Mouse (Mus musculus): ENCODE results near the gene Aip. TPM values are rescaled to one million over a fixed set of nuclear protein-coding genes. Genes with fewer than 3 reads are reported as not detected.
A peak's percentile ranks its signal among the peaks of the same experiment; 100 is the strongest.

Aip gene
- polyA plus RNA-seq, 1 experiment, result 154 TPM

GRCm38 (mm10) chr19:4113186-4113805 is 12.4 kb downstream of the Aip start:
- peak; percentile 65 for DNase-seq (ENCODE audit: low spot score)

DNA sequence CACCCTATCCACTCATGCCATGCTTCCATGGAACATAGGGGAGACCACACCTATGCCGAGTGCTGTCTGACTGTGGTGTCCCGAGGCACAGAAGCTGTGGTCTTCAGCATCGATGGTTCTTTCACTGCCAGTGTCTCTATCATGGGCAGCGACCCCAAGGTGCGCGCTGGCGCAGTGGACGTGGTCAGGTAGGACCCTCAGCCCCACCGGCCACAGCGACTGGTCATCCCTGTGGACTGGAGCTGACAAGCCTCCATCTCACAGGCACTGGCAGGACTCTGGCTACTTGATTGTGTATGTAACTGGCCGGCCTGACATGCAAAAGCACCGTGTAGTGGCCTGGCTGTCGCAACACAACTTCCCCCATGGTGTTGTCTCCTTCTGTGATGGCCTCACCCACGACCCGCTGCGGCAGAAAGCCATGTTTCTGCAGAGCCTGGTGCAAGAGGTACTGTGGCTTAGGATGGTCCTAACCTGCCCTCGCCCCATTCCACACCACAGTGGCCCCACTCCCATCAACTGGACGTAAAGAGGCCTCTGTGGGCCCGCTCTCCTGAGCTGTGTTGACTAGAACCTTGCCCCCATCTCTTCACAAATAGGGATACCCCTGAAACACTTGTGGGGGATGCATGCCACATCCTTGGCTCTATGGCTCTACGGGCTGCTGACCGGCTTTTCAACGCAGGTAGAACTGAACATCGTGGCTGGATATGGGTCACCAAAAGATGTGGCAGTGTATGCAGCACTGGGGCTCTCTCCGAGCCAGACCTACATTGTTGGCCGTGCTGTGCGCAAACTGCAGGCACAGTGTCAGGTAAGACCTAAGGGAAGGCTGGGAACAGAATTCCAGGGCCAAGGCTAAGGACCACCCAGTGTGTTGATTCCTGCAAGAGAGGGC is 13.3 kb downstream of the Aip start:
- DNase-seq (ENCODE audit: low spot score), result no peak

GRCm38 (mm10) chr19:4108535-4108934 is 17.1 kb downstream of the Aip start:
- DNase-seq (ENCODE audit: low spot score), result no peak

DNA sequence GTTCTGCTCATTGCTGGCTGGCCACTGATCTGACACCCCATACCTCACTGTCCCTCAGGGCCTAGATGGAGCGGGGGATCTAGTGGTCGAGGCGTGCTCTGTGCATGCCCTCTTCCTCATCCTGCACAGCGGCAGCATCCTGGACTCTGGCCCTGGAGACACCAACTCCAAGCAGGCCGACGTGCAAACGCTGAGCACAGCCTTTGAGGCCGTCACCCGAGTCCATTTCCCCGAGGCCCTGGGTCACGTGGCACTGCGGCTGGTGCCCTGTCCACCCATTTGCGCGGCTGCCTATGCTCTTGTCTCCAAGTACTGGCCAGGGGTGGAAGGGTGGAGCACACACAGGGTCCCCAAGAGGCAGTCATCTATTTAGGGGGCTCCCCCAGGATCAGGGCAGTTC is 19.0 kb downstream of the Aip start:
- no peak for DNase-seq (ENCODE audit: low spot score)

DNA sequence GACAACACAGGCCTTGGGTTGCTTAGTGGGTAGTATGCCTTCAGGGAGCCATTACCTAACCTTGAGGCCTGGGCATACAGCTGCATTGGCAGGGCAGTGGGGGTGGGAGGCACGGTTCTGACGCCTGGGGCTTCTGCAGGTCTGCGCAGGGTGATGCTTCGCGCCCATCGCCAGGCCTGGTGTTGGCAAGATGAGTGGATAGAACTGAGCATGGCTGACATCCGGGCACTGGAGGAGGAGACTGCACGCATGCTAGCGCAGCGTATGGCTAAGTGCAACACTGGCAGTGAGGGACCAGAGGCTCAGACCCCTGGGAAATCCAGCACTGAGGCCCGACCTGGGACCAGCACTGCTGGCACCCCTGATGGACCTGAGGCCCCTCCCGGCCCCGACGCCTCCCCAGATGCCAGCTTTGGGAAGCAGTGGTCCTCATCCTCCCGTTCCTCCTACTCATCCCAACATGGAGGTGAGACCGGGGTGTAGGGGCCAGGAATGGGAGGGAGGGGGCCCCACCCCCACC is 20.9 kb downstream of the Aip start:
- no peak for DNase-seq (ENCODE audit: low spot score)

DNA sequence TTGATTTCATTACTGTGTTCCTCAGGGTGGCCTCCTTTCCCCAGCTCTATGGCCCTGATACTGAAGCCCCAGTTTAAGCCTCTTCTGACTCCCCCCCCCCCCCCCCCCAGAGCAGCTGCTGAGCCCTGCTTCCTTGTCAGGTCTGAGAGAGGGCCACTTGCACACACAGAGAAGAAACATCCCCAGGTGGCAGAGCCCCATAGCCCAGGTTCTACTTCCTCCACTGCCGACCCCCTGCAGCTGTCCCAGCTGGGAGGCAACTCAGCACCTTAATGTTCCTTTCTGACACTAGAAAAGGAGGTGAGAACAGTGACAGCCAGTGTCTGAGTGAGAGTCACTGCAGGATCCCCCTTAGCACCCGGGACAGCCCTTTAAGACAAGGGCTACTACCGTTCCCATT is 21.9 kb downstream of the Aip start:
- DNase-seq (ENCODE audit: low spot score), result no peak

DNA sequence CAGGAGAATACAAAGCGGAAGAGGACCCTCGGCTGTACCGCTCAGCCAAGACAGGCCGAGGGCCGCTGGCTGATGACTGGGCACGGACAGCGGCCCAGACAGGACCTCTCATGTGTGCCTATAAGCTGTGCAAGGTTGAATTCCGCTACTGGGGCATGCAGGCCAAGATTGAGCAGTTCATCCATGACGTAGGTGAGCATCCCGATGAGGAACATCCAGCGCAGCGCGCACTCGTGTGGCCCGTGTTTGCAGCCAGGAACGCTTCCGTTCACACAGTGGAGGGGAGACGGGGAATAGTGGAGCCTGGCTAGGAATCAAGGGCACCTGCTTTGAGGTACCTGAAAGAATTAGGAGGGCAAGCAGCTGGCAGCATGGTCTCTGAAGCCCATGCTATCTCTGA is 22.4 kb downstream of the Aip start:
- no peak for DNase-seq (ENCODE audit: low spot score)

DNA sequence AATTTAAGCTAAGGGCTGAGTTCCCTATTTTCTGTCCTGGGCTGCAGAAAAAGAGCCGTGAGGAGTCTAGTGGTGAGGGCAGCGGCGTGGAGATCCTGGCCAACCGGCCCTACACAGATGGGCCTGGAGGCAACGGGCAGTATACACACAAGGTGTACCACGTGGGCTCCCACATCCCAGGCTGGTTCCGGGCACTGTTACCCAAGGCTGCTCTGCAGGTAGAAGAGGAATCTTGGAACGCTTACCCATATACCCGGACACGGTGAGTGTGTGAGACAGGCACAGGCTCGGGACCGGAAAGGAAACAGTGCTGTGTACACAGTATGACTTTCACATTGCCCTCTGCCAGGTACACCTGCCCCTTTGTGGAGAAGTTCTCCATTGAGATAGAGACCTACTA is 23.0 kb downstream of the Aip start:
- no peak for DNase-seq (ENCODE audit: low spot score)

DNA sequence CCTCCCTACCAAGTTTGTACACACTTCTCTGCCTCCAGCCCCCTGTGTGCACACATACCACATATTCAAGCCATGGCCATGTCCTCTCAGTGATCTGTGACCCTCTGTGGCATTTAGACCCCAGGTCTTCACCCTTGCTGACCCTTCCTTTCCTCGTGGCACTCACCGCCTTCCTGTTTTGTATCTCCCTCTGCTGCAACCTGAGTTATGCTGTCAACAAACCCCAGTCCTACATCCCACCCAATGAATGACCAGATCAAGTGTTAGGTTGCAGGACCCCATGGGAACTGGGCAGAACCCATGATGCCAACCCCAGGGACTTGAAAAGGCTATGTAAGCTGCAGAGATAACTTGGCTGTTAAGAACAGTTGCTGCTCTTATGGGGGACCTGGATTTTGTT is 23.6 kb downstream of the Aip start:
- no peak for DNase-seq (ENCODE audit: low spot score)

DNA sequence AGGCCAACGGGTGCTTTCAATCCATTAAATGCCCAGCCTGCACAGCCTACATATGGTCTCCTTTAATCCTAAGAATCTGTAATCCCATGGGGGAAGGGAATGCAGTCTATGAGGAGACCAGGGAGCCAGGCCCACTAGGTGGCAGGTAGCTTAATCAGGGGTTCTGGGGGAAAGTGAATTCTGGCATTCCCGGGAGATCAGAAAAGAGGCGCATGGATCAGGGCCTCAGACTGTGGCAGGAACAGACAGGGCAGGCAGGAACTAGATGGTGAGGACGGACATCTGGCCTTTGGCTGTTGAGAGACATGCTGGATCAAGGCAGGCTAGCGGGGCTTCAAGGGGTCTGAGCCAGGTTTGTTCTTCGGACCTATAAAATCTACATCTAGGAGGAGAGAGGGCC is 24.2 kb downstream of the Aip start:
- no peak for DNase-seq (ENCODE audit: low spot score)

- DNase-seq (ENCODE audit: low spot score), result no peak
Observed at GRCm38 (mm10) chr19:4100718-4101261, 24.9 kb downstream of the Aip start.

DNA sequence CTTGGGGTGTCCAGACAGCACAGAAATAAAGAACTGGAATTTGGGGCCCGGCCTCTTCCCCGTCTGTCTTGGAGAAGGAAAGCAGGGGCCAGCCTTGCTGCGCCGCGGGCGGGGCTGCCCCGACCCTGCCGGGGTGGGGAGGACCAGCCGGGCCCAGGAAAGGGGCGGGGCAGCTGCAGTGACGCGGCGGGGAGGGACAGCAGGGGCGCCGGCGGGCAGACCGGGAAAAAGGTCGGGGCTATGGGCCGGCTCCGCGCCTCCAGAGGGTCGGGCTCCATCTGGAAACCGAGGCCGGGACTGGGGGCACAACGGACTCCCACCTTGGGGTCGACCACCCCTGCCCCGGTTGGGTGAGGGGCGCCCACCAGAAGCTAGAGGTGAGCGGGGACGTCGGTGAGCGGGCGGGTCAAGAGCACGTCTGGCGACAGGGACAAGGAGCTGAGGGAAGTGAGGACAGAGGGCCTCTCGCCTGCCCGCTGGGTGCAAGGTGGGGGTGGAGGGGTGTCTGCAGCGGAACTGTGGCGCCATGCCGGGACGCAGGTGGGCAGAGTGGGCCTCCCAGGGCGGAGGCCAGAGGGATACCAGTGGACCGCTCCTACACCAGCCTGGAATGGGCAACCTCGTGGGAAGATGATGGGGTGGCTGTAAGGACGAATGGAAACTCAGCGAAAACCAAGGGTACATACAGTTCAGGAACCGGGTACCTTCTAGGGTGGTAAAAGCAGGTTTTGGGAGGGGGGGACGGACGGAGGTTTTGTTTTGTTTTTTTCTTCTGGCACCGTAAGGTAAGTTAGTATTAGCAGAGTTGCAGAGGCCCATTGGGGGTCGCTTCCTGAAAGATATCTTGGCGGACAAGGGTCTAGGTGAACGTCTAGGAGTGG is 25.6 kb downstream of the Aip start, which contains the start of gene Pitpnm1:
Gene Pitpnm1, plus strand, starts transcription at position 162 of the 881 bp plus-strand sequence.
- DNase-seq (ENCODE audit: low spot score), result peak; percentile 75

- peak; percentile 85 for DNase-seq (ENCODE audit: low spot score)
Observed at GRCm38 (mm10) chr19:4099056-4099455, 26.6 kb downstream of the Aip start.

DNA sequence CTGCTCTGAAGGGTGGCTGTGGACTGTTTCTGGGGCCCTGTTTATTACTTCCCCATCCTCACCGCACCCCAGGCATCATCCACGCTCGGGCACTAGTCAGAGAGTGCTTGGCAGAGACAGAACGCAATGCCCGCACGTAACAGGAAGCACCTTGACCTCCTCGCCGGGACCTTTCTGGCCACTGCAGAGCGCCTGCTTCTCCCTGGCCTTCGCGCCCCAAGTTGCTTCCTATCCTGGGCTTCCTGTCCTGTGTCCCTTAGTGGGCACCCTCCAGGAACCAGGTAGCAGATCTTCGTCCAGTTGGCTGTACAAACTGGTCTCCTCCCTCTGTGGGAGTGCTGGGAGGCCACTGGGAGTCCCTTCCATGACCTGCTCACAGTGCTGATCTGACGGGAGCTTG is 27.2 kb downstream of the Aip start:
- DNase-seq (ENCODE audit: low spot score), result no peak

GRCm38 (mm10) chr19:4097441-4097825 is 28.2 kb downstream of the Aip start:
- no peak for DNase-seq (ENCODE audit: low spot score)

GRCm38 (mm10) chr19:4096642-4097440 is 28.8 kb downstream of the Aip start, which contains the start of gene Cdk2ap2:
Cdk2ap2 (plus strand) TSS chr19:4097182.
- DNase-seq (ENCODE audit: low spot score), result peak; percentile 99

- DNase-seq (ENCODE audit: low spot score), result no peak
Observed at GRCm38 (mm10) chr19:4095802-4096201, 29.9 kb downstream of the Aip start.

DNA sequence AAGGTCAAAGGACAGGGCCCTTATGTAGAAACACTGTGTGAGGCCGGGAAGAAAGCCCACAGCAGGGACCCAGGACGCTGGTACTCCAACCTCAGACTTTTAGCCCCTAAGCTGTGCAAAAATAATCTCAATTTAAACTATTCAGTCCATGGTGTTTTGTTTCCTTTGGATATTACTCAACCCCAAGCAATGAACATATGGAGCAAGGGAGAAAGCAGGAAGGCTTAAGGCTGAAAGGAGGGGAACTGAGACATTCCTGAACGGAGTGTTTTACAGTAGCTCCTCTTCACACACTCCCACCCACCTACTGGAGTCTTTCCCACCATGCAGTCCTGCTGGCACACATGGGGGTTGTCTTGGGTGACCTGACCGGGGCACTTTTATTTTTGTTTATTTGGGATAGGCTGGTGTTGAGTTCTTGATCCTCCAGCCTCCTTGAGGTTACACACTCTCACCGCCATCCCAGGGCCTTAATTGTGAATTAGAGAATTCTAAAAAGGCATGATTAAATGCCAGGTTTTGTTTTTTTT is 30.8 kb downstream of the Aip start:
- DNase-seq (ENCODE audit: low spot score), result no peak

DNA sequence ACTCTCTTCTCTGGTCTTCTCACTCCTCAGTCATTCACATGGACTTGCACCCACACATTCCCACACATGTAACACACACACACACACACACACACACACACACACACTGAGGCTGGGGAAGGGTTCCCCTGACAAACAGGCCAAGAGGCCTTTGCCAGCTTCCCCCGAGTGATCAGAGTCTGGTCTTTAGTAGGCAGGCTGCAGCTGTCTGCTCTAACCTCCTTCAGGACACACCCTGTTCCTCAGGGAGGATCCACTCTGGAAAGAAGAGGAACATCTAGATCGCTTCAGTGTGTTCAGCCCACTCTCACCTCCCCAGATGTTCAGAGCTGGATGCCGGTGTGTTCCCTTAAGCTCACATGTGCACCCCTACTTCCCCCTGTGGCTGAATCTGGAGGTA is 31.3 kb downstream of the Aip start:
- no peak for DNase-seq (ENCODE audit: low spot score)

DNA sequence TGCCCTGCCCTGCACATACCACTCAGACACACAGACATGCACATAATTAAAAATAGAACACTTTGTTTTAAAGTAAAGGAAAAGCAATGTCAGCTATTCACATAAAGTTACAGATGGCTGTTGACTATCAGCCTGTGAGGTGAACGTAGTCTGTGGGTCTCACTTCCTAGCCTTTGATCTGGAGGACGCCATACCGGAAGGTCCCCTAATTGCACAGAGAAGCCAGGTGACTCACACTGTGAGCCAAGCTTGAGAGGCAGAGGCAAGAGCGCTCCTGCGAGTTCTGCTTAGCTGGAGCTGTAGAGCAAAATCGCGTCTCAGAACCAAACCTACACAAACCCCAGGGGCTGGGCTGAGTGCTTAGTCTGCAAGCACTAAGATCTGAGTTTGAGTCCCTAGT is 31.9 kb downstream of the Aip start:
- DNase-seq (ENCODE audit: low spot score), result no peak

GRCm38 (mm10) chr19:4092750-4093149 is 32.9 kb downstream of the Aip start:
- no peak for DNase-seq (ENCODE audit: low spot score)

Measured in urinary bladder, adult 2 months (tissue).